Comparison of ENCODE assay signal across 8 mouse cellular contexts in the genomic region with DNA sequence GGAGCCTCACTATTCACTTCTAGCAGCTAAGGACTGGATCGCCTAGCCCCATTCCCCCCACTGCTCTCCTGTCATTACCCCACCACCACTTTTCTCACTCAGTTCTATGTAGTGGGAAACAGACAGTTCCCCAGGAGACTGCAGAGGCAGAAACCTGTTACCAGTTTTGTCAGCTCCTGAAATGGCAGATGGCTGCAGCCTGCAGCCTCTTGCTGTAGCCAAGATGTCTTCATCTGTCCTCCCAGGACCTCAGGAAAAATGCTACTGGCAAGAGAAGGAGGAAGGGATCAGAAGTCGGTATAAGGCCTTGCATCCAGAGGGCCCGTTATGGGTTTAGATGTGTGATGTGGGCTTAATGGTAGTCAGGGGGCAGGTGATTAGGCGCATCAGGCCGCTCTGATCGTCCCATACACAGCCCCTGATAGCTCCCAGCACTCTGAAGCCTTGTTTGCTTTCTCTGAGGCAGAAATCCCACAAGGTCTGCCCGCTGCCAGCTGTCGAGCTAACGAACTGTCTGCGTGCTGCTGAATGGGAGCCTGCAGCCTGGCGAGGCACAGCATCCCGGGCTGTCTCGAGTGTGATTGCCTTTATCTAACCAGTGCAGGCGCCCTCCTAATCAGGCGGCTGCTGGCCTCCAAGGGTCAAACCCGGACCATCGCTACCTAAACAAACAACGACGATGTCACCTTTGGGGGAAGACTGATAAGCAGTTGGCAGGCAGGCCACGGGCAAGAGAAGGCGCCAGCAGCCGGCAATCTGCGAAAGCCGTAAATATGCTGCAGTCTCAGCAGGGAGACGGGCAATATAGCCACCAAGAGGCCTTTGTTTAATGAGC.
DNase-seq lines count a peak whose midpoint lies in the region; ATAC-seq lines count a peak whose summit lies in the region.

No protein-coding gene starts in this region.

- H3K9ac ChIP-seq in embryonic facial prominence, embryonic 13.5 days = peak overlapping the region; percentile 51; the same call in 1 of the 2 replicates
- H3K9ac ChIP-seq in heart, embryonic 14.5 days (ENCODE audit: low read length) = peak overlapping the region; percentile 55
- H3K9ac ChIP-seq in lung, embryonic 15.5 days = no peak overlapping the region

- H3K27me3 ChIP-seq in megakaryocyte, embryonic 14.5 days (replicated peaks) = peaks cover 20% of the 10 kb centered on the region
- H3K27me3 ChIP-seq in embryonic facial prominence, embryonic 13.5 days = no peaks in the 10 kb centered on the region; the same call in 1 of the 2 replicates
- no peaks in the 10 kb centered on the region for H3K27me3 ChIP-seq in heart, embryonic 14.5 days (ENCODE audit: control insufficient read depth, insufficient read depth, low read length)
- peaks cover 15% of the 10 kb centered on the region; the same call in 1 of the 2 replicates for H3K27me3 ChIP-seq in lung, embryonic 15.5 days

- WGBS in embryonic facial prominence, embryonic 13.5 days = 29% methylated on average over 25 of the region's 25 CpGs
- WGBS in heart, embryonic 14.5 days = 3% methylated on average over 25 of the region's 25 CpGs
- 8% methylated on average over 25 of the region's 25 CpGs for WGBS in lung, embryonic 15.5 days

- peaks cover 6% of the 10 kb centered on the region for H3K9me3 ChIP-seq in megakaryocyte, embryonic 14.5 days
- H3K9me3 ChIP-seq in embryonic facial prominence, embryonic 13.5 days = no peaks in the 10 kb centered on the region
- no peaks in the 10 kb centered on the region for H3K9me3 ChIP-seq in heart, embryonic 14.5 days (ENCODE audit: control insufficient read depth, low read length)
- no peaks in the 10 kb centered on the region for H3K9me3 ChIP-seq in lung, embryonic 15.5 days

- H3K4me1 ChIP-seq in megakaryocyte, embryonic 14.5 days = peaks cover 7% of the 10 kb centered on the region
- H3K4me1 ChIP-seq in embryonic facial prominence, embryonic 13.5 days = peaks cover 17% of the 10 kb centered on the region
- H3K4me1 ChIP-seq in heart, embryonic 14.5 days (ENCODE audit: control insufficient read depth in 2 of 2, insufficient read depth in 2 of 2, low read length in 2 of 2) = peaks cover 12 to 26% of the 10 kb centered on the region in 2 experiments
- H3K4me1 ChIP-seq in lung, embryonic 15.5 days = peaks cover 17% of the 10 kb centered on the region

- no peak for ATAC-seq in megakaryocyte, adult 5-6 weeks (ENCODE audit: poor library complexity, severe bottlenecking)
- ATAC-seq in embryonic facial prominence, embryonic 13.5 days (ENCODE audit: insufficient number of reproducible peaks, insufficient read depth, low FRiP score, low TSS enrichment, low read depth) = no peak
- ATAC-seq in heart, embryonic 14.5 days (ENCODE audit: insufficient number of reproducible peaks, insufficient read depth, low FRiP score, low read depth) = peak; percentile 79
- ATAC-seq in lung, embryonic 15.5 days (ENCODE audit: borderline replicate concordance, extremely low read depth, low FRiP score, low TSS enrichment) = peak; percentile 85
- ATAC-seq in inflammation-experienced regulatory T-cells, adult 6 months = no peak

- peak overlapping the region; percentile 18; the same call in 1 of the 2 replicates for H3K4me2 ChIP-seq in embryonic facial prominence, embryonic 13.5 days
- H3K4me2 ChIP-seq in heart, embryonic 14.5 days (ENCODE audit: low read length) = peak overlapping the region; percentile 63
- peak overlapping the region; percentile 41 for H3K4me2 ChIP-seq in lung, embryonic 15.5 days

- peak overlapping the region; percentile 66 for H3K27ac ChIP-seq in embryonic facial prominence, embryonic 13.5 days
- H3K27ac ChIP-seq in heart, embryonic 14.5 days (replicated peaks in 1 of 2; ENCODE audit: control insufficient read depth in 1 of 2, insufficient read depth in 1 of 2, low read depth in 2 of 2, low read length in 2 of 2) = peak overlapping the region; percentile 53 to 65
- no peak overlapping the region for H3K27ac ChIP-seq in lung, embryonic 15.5 days

- H3K36me3 ChIP-seq in megakaryocyte, embryonic 14.5 days (replicated peaks; ENCODE audit: low read length) = no peaks in the 10 kb centered on the region
- H3K36me3 ChIP-seq in embryonic facial prominence, embryonic 13.5 days = no peaks in the 10 kb centered on the region
- H3K36me3 ChIP-seq in heart, embryonic 14.5 days (ENCODE audit: control insufficient read depth, insufficient read depth, low read length) = no peaks in the 10 kb centered on the region
- H3K36me3 ChIP-seq in lung, embryonic 15.5 days = no peaks in the 10 kb centered on the region

- peak; percentile 76 to 82 for DNase-seq in layer of hippocampus, postnatal 14 days (ENCODE audit: low spot score in 2 of 2)
- DNase-seq in right cerebral cortex, postnatal 10 days (ENCODE audit: low spot score in 2 of 2) = peak; percentile 71 to 79

- peak overlapping the region; percentile 48 for H3K4me3 ChIP-seq in megakaryocyte, embryonic 14.5 days (replicated peaks)
- no peak overlapping the region for H3K4me3 ChIP-seq in embryonic facial prominence, embryonic 13.5 days
- peak overlapping the region in 1 of 2 experiments; percentile 13; a peak in 2 of 4 replicates for H3K4me3 ChIP-seq in heart, embryonic 14.5 days (ENCODE audit: control insufficient read depth in 1 of 2, insufficient read depth in 1 of 2, low read depth in 1 of 2, low read length in 2 of 2)
- H3K4me3 ChIP-seq in lung, embryonic 15.5 days = no peak overlapping the region

Comparison
In these comparisons a context has a peak if more than half of its experiments do, and no peak if none do; other contexts are left out.
1. ATAC-seq: peak in heart, embryonic 14.5 days (single experiment) and lung, embryonic 15.5 days (single experiment); none in megakaryocyte, adult 5-6 weeks (single experiment), embryonic facial prominence, embryonic 13.5 days (single experiment) and inflammation-experienced regulatory T-cells, adult 6 months (single experiment).
2. Peak in every context shown above with its lines, with median percentiles within 50 percentile points of each other: H3K4me2 ChIP-seq.